Mouse (Mus musculus) heart, postnatal 0 days (tissue): ENCODE data around the gene Rnf32. TPM values are rescaled to one million over a fixed set of nuclear protein-coding genes. Genes with fewer than 3 reads are reported as not detected.

Source experiments
- ATAC-seq: fragments of 200-750 bp; cut with Nextera tagmentation; 2 replicates; pipeline ENCODE4 v1.8.0; 2017; ENCODE audit warnings: low read depth, moderate number of reproducible peaks, moderate library complexity; ENCODE audit not compliant: insufficient read depth
- DNase-seq: peaks from one replicate; pipeline ENCODE4 v3.0.0-alpha.2; 2016; ENCODE audit warnings: low spot score
- H3K27ac ChIP-seq: fragments of 300-500 bp; sonication (generic); 2 replicates; pipeline ENCODE4 v1.5.1; 2014; ENCODE audit warnings: low read depth, mild to moderate bottlenecking
- H3K27me3 ChIP-seq: fragments of 300-500 bp; sonication (generic); 2 replicates; pipeline ENCODE4 v1.6.1; 2014; ENCODE audit warnings: low read length, mixed read lengths; ENCODE audit not compliant: control insufficient read depth, insufficient read depth
- H3K36me3 ChIP-seq: fragments of 300-500 bp; sonication (generic); replicated peaks from 2 replicates; pipeline ENCODE4 v1.6.1; 2014; ENCODE audit warnings: low read length, mixed read lengths; ENCODE audit not compliant: control insufficient read depth, insufficient read depth
- H3K4me1 ChIP-seq: fragments of 300-500 bp; sonication (generic); 2 replicates; pipeline ENCODE4 v1.6.1; 2014; ENCODE audit warnings: antibody characterized with exemption; ENCODE audit not compliant: control insufficient read depth, insufficient read depth
- H3K4me2 ChIP-seq: fragments of 300-500 bp; sonication (generic); 2 replicates; pipeline ENCODE4 v1.6.1; 2014; ENCODE audit warnings: low read depth, mild to moderate bottlenecking, low read length, moderate library complexity
- H3K4me3 ChIP-seq: fragments of 300-500 bp; sonication (generic); 2 replicates; pipeline ENCODE4 v1.5.1; 2014; ENCODE audit warnings: low read depth, low read length
- H3K9ac ChIP-seq: fragments of 300-500 bp; sonication (generic); replicated peaks from 2 replicates; pipeline ENCODE4 v1.6.1; 2014; ENCODE audit warnings: low read depth, low read length, mixed read lengths
- H3K9me3 ChIP-seq: fragments of 300-500 bp; sonication (generic); replicated peaks from 2 replicates; pipeline ENCODE4 v1.6.1; 2016; ENCODE audit warnings: low read length; ENCODE audit not compliant: control insufficient read depth
- CTCF ChIP-seq: IDR thresholded peaks from 2 replicates; pipeline ENCODE4 v1.5.1; 2016; ENCODE audit warnings: antibody characterized with exemption, control low read depth, low read depth
- EP300 ChIP-seq: IDR thresholded peaks from 2 replicates; pipeline ENCODE4 v1.6.1; 2016; ENCODE audit warnings: antibody characterized with exemption, low read depth
- WGBS: fragments of 180-500 bp; shearing (Covaris S2); extraction: QIAGEN DNeasy Blood & Tissue Kit; methylation state at CpG from one replicate; pipeline ENCODE4 v1.1.7; 2014; 5-methylcytosine and 5-hydroxymethylcytosine counted together
- polyA plus RNA-seq: library from polyadenylated mRNA; unstranded; fragments of >200 nt; fragmentation: Nextera tagmentation; extraction: Ambion mirVana; gene quantifications from 2 replicates; pipeline ENCODE4 v1.2.1, GENCODE M21; 2015
- total RNA-seq: library from RNA; depleted of rRNA; stranded (reverse); fragments of >200 nt; gene quantifications from 2 replicates; pipeline ENCODE4 v1.2.3, GENCODE M21; 2014; ENCODE audit warnings: low replicate concordance

The Rnf32 gene
- total and polyA plus RNA-seq, 2 experiments from 2014 or later, result 0.42 to 3.9 TPM

GRCm38 (mm10) chr5:29186798-29187197 lies 9.0 kb upstream of the Rnf32 start:
- WGBS, result 75% methylated on average over 5 of the region's 5 CpGs
- Histone ChIP-seq H3K4me1 (no peaks in the 10 kb centered on the region), H3K4me3 (no peak overlapping the region), H3K27me3 (no peaks in the 10 kb centered on the region), H3K9me3 (no peaks in the 10 kb centered on the region), H3K9ac (no peak overlapping the region), H3K27ac (no peak overlapping the region), H3K4me2 (no peak overlapping the region), H3K36me3 (no peaks in the 10 kb centered on the region)
- no peak for TF ChIP-seq EP300
- TF ChIP-seq CTCF, result no peak
- DNase-seq, result no peak
- ATAC-seq, result no peak

GRCm38 (mm10) chr5:29195231-29195569 lies 592 bp upstream of the Rnf32 start:
- H3K4me2 ChIP-seq, result peak overlapping the region; percentile 96
- TF ChIP-seq EP300 (no peak), CTCF (no peak)
- H3K4me1 ChIP-seq, result peaks cover 12% of the 10 kb centered on the region; the same call in 1 of the 2 replicates
- no peak for DNase-seq
- H3K9ac ChIP-seq, result peak overlapping the region; percentile 33; the same call in 1 of the 2 replicates
- no peaks in the 10 kb centered on the region for H3K9me3 ChIP-seq
- no peak overlapping the region for H3K27ac ChIP-seq
- no peaks in the 10 kb centered on the region for H3K36me3 ChIP-seq
- 8% methylated on average over 9 of the region's 9 CpGs for WGBS
- ATAC-seq, result no peak
- H3K4me3 ChIP-seq, result peak overlapping the region; percentile 66
- no peaks in the 10 kb centered on the region for H3K27me3 ChIP-seq

- Histone ChIP-seq H3K36me3 (no peaks in the 10 kb centered on the region), H3K4me2 (peak overlapping the region; percentile 96), H3K9me3 (no peaks in the 10 kb centered on the region), H3K27me3 (no peaks in the 10 kb centered on the region), H3K27ac (no peak overlapping the region), H3K4me3 (peak overlapping the region; percentile 66), H3K9ac (0 out of 2 replicates have a peak overlapping the region, but pooled peaks have one; percentile 33), H3K4me1 (peaks cover 12% of the 10 kb centered on the region; the same call in 1 of the 2 replicates)
- no peak for ATAC-seq
- DNase-seq, result no peak
- 10% methylated on average over 12 of the region's 12 CpGs for WGBS
- TF ChIP-seq CTCF, result no peak
- TF ChIP-seq EP300, result no peak
These were observed 469 bp downstream of the Rnf32 start for GRCm38 (mm10) chr5:29196264-29196658.

- ATAC-seq (no peak), DNase-seq (no peak)
- Histone ChIP-seq H3K9ac (no peak overlapping the region), H3K27ac (no peak overlapping the region), H3K4me3 (no peak overlapping the region), H3K4me2 (no peak overlapping the region), H3K4me1 (peaks cover 12% of the 10 kb centered on the region; the same call in 1 of the 2 replicates), H3K36me3 (no peaks in the 10 kb centered on the region), H3K9me3 (no peaks in the 10 kb centered on the region), H3K27me3 (no peaks in the 10 kb centered on the region)
- TF ChIP-seq CTCF (no peak), EP300 (no peak)
- 89% methylated on average over 4 of the region's 4 CpGs for WGBS
These were observed 1.4 kb downstream of the Rnf32 start for GRCm38 (mm10) chr5:29197187-29197586.

- no peaks in the 10 kb centered on the region for H3K27me3 ChIP-seq
- TF ChIP-seq EP300 (no peak), CTCF (no peak)
- no peaks in the 10 kb centered on the region for H3K9me3 ChIP-seq
- peaks cover 12% of the 10 kb centered on the region; the same call in 1 of the 2 replicates for H3K4me1 ChIP-seq
- ATAC-seq (no peak), DNase-seq (no peak)
- H3K36me3 ChIP-seq, result no peaks in the 10 kb centered on the region
- no peak overlapping the region for H3K4me2 ChIP-seq
- WGBS, result 71% methylated on average over 4 of the region's 4 CpGs
- H3K27ac ChIP-seq, result no peak overlapping the region
- no peak overlapping the region for H3K9ac ChIP-seq
- H3K4me3 ChIP-seq, result no peak overlapping the region
These were observed 3.2 kb downstream of the Rnf32 start for GRCm38 (mm10) chr5:29198960-29199488.

GRCm38 (mm10) chr5:29199868-29200267 lies 4.1 kb downstream of the Rnf32 start:
- H3K4me2 ChIP-seq, result no peak overlapping the region
- no peaks in the 10 kb centered on the region for H3K27me3 ChIP-seq
- DNase-seq (no peak), ATAC-seq (no peak)
- H3K4me1 ChIP-seq, result peaks cover 12% of the 10 kb centered on the region; the same call in 1 of the 2 replicates
- no peaks in the 10 kb centered on the region for H3K9me3 ChIP-seq
- 42% methylated on average over 3 of the region's 3 CpGs for WGBS
- no peak overlapping the region for H3K4me3 ChIP-seq
- H3K9ac ChIP-seq, result no peak overlapping the region
- no peaks in the 10 kb centered on the region for H3K36me3 ChIP-seq
- TF ChIP-seq CTCF (no peak), EP300 (no peak)
- H3K27ac ChIP-seq, result 0 out of 2 replicates have a peak overlapping the region, but pooled peaks have one; percentile 3
